8 mouse cellular contexts compared by ENCODE assay signal in the genomic region with DNA sequence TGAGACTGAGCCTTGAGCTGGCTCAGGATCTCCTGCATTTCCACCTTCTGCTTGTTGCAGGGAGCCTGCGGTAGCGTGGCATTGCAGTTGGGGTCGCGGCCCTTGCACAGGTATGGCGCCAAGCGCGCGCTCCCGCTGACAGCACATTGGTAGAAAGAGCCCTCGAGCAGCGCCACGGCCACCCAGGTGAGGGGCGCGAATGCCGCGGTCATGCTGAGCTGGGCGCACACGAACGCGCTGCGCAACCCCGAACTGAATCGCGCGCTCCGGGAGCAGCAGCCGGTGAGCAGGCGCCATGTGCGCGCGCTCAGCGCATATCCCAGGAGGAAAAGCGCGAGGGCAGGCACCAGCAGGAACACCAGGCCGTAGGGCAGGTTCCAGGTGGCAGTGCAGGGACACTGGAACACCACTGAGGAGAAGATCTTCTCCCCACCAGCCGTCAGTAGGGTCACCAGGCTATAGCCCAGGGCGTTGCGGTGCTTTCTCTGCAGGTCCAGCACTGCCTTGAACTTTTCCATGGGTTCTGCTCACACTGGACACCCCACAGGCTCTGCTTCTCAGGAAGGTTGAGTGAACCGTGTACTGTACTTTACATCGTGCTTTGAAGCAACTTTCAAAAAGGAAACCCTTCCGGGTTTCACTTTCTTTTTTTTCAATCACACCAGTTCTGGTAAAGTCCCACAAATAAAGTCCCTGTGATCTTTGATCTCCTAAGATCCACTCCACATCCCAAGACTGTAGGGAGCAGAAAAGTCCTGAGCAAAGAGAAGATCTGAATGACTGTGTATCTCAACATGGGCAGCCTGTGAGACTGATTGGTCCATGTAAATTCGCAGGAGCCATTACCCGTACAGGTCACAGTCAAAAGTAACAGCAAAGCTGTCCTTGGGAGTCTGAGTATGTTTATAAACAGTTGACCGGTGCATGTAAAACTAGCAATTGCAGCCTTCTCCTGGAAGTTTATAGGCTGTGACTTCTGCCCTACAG. TPM values are rescaled to one million over a fixed set of nuclear protein-coding genes. Genes with fewer than 3 reads are reported as not detected.
DNase-seq lines count a peak whose midpoint lies in the region; ATAC-seq and TF ChIP-seq lines count a peak whose summit lies in the region.

Gene Calhm6 (minus strand): TSS at position 593 of the 987 bp plus-strand sequence.

- intact Hi-C loops in left cerebral cortex, postnatal 25 days (cut with DNase I): no loop called here

- ATAC-seq in inflammation-experienced regulatory T-cells, adult 6 months: peak; percentile 76

- peak within 1 kb of the TSS; percentile 42 for H3K4me3 ChIP-seq in ES-Bruce4 (ENCODE audit: low read depth, low read length)
- peak within 1 kb of the TSS; percentile 90 for H3K4me3 ChIP-seq in megakaryocyte, embryonic 14.5 days (replicated peaks)

- TF ChIP-seq EP300 in ES-Bruce4 (IDR thresholded peaks at IDR 0.05; ENCODE audit: insufficient read depth, low read depth, low read length): no peak

- peak within 1 kb of the TSS; percentile 14 for H3K9ac ChIP-seq in ES-Bruce4 (ENCODE audit: low read depth, poor library complexity, severe bottlenecking)

- no peaks in the 10 kb centered on the region for H3K9me3 ChIP-seq in ES-Bruce4 (replicated peaks; ENCODE audit: control insufficient read depth, insufficient read depth, low read length, poor library complexity, severe bottlenecking)
- peaks cover 11% of the 10 kb centered on the region for H3K9me3 ChIP-seq in megakaryocyte, embryonic 14.5 days

- no peaks in the 10 kb centered on the region for H3K36me3 ChIP-seq in ES-Bruce4 (ENCODE audit: control insufficient read depth, insufficient read depth, low read length, poor library complexity, severe bottlenecking)
- no peaks in the 10 kb centered on the region for H3K36me3 ChIP-seq in megakaryocyte, embryonic 14.5 days (replicated peaks; ENCODE audit: low read length)

- no peaks in the 10 kb centered on the region for H3K4me1 ChIP-seq in ES-Bruce4 (ENCODE audit: control insufficient read depth, insufficient read depth, low read length)
- H3K4me1 ChIP-seq in megakaryocyte, embryonic 14.5 days: peaks cover 20% of the 10 kb centered on the region

- no peak within 1 kb of the TSS for H3K27ac ChIP-seq in ES-Bruce4 (ENCODE audit: insufficient read depth, low read length)

- peak; percentile 69 for DNase-seq in brain, adult 2 months (ENCODE audit: low read depth, low spot score)
- peak; percentile 13 for DNase-seq in gastrocnemius, adult 18-20 months (ENCODE audit: low spot score)
- DNase-seq in left cerebral cortex, postnatal 25 days (ENCODE audit: low spot score in 2 of 2): peak; percentile 39 to 45
- DNase-seq in right cerebral cortex, postnatal 10 days (ENCODE audit: low spot score in 2 of 2): peak; percentile 53 to 68
- DNase-seq in MN1 (ENCODE audit: low spot score): no peak

- TF ChIP-seq POLR2A in ES-Bruce4 (IDR thresholded peaks at IDR 0.05; ENCODE audit: insufficient read depth, low read length): no peak

- H3K27me3 ChIP-seq in ES-Bruce4 (ENCODE audit: control insufficient read depth, insufficient read depth, low read length, poor library complexity, severe bottlenecking): peaks cover 5% of the 10 kb centered on the region
- peaks cover 12% of the 10 kb centered on the region for H3K27me3 ChIP-seq in megakaryocyte, embryonic 14.5 days (replicated peaks)

- TF ChIP-seq CTCF in ES-Bruce4 (IDR thresholded peaks at IDR 0.05; ENCODE audit: low read depth, low read length): no peak

RNA-seq across cellular contexts. Expression of gene Calhm6, which starts in this region (rescaled TPM):
- polyA plus RNA-seq in ES-Bruce4 (2011; ENCODE audit: insufficient read depth, insufficient read length, low read depth, missing spikeins): 0.61 TPM in 1 of 2 replicates, not detected in the other
- under 1 TPM in 1 of 2 experiments, not detected in 1; 0.21 TPM for total RNA-seq in gastrocnemius, adult 18-20 months (2021)
- 10 to 100 TPM; 30.6 to 42.2 (median 39.7) TPM for polyA plus RNA-seq in inflammation-experienced regulatory T-cells, adult 6 months (2017; shearing (Covaris generic))
- under 1 TPM; 0.55 to 0.62 TPM for total RNA-seq in left cerebral cortex, postnatal 25 days (2021)
- 2.8 and 3.0 TPM in 2 replicates for polyA plus RNA-seq in megakaryocyte, embryonic 14.5 days (2012; ENCODE audit: insufficient read depth, low replicate concordance)

Comparison
In these comparisons a context has a peak if more than half of its experiments do, and no peak if none do; other contexts are left out.
1. Peak in DNase-seq in gastrocnemius, adult 18-20 months; RNA of the gene not detected or under 1 TPM.
2. Peak in DNase-seq in left cerebral cortex, postnatal 25 days; RNA of the gene not detected or under 1 TPM.